Mouse (Mus musculus) mouse trophoblast stem cell (cell line): ENCODE results near the gene Lrrc42.

Experiments used
- in situ Hi-C, 2 experiments: fragments of 300-500 bp; cut with MseI, MboI; formaldehyde crosslinking; loops; 2 replicates in 1 of 2; 3 replicates in 1 of 2; pipeline ENCODE4 v1.15.1; 2025

The Lrrc42 gene

GRCm38 (mm10) chr4:107253125-107254091, at the start of gene Lrrc42, which contains the start of gene Hspb11:
Gene Lrrc42, minus strand, starts transcription at chr4:107253532.
Gene Hspb11, plus strand, starts transcription at chr4:107253593.
- in situ Hi-C loops: no loop called here

GRCm38 (mm10) chr4:107302832-107303231, 49.5 kb upstream of the Lrrc42 start:
- in situ Hi-C loops: no loop called here

GRCm38 (mm10) chr4:107302221-107302620, 48.9 kb upstream of the Lrrc42 start:
- in situ Hi-C loops: no loop called here

- in situ Hi-C loops: no loop called here
Observed at GRCm38 (mm10) chr4:107300902-107301555, 47.7 kb upstream of the Lrrc42 start.

GRCm38 (mm10) chr4:107300371-107300770, 47.0 kb upstream of the Lrrc42 start:
- in situ Hi-C loops: no loop called here

- in situ Hi-C loops: no loop called here
Observed at GRCm38 (mm10) chr4:107299779-107300340, 46.5 kb upstream of the Lrrc42 start.

GRCm38 (mm10) chr4:107298071-107298606, 44.8 kb upstream of the Lrrc42 start:
- in situ Hi-C loops: no loop called here

GRCm38 (mm10) chr4:107292273-107292662, 38.9 kb upstream of the Lrrc42 start:
- in situ Hi-C loops: no loop called here

- in situ Hi-C loops: no loop called here
Observed at GRCm38 (mm10) chr4:107291611-107292272, 38.4 kb upstream of the Lrrc42 start.

GRCm38 (mm10) chr4:107287517-107287916, 34.2 kb upstream of the Lrrc42 start:
- in situ Hi-C loops: no loop called here

- in situ Hi-C loops: no loop called here
Observed at GRCm38 (mm10) chr4:107286386-107286785, 33.1 kb upstream of the Lrrc42 start.

GRCm38 (mm10) chr4:107285446-107286200, 32.3 kb upstream of the Lrrc42 start:
- in situ Hi-C loops: no loop called here

GRCm38 (mm10) chr4:107280843-107281475, 27.6 kb upstream of the Lrrc42 start:
- in situ Hi-C loops: no loop called here

GRCm38 (mm10) chr4:107278188-107278707, 24.9 kb upstream of the Lrrc42 start:
- in situ Hi-C loops: no loop called here

- in situ Hi-C loops: no loop called here
Observed at GRCm38 (mm10) chr4:107274511-107274910, 21.2 kb upstream of the Lrrc42 start.

GRCm38 (mm10) chr4:107273683-107274082, 20.4 kb upstream of the Lrrc42 start:
- in situ Hi-C loops: no loop called here

GRCm38 (mm10) chr4:107260001-107260400, 6.7 kb upstream of the Lrrc42 start:
- in situ Hi-C loops: no loop called here

- in situ Hi-C loops: no loop called here
Observed at GRCm38 (mm10) chr4:107254414-107254813, 1.1 kb upstream of the Lrrc42 start.

GRCm38 (mm10) chr4:107252522-107252921, 810 bp downstream of the Lrrc42 start:
- in situ Hi-C loops: no loop called here

- in situ Hi-C loops: no loop called here
Observed at GRCm38 (mm10) chr4:107250494-107250893, 2.8 kb downstream of the Lrrc42 start.
